Mouse (Mus musculus): ENCODE results near the gene Gatc.
"Not testable (repeated sequence)": the region's sequence is repeated elsewhere in the genome, so short reads cannot be mapped to it uniquely, and the experiment has no call there.

Gene Gatc

DNA sequence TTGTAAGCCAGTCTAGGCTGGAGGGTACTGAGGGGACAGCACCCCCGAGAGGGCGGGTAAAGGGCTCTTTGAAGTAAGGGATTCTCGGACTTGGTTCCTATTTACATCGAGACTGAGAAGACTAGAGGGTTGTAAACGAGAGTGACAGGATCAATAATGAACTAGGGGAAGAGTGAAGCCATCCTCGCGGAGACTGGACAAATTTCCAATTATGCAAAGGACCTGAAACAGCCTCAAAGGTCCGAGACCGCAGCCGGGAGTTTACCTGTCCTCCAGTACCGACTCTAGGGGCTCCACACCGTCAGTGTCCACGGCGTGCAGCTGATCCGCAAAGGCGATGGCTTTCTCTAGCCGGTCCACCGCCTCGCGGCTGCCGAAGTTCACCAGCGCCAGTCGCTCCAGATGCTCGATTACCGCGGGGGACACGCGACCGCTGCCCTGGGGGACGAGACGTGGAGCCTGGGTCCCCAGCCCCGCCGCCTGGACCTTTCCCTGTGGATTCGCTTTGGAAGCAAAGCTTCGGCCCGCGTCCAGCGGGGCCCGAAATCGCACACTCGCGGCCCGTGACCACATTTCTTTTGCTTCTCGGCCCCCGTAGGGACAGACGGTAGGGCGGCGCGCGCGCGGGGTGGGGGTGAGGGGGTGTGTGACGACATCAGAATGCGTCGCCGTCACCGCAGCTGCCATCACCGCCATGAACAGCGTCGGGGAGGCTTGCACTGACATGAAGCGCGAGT, at the start of gene Gatc, which contains the start of gene Triap1:
TSS of gene Gatc (minus strand) at position 602 of the 737 bp plus-strand sequence.
TSS of gene Triap1 (plus strand) at position 649 of the 737 bp plus-strand sequence.
- DNase-seq (ENCODE audit: low read depth, low spot score) = peak; percentile 95

DNA sequence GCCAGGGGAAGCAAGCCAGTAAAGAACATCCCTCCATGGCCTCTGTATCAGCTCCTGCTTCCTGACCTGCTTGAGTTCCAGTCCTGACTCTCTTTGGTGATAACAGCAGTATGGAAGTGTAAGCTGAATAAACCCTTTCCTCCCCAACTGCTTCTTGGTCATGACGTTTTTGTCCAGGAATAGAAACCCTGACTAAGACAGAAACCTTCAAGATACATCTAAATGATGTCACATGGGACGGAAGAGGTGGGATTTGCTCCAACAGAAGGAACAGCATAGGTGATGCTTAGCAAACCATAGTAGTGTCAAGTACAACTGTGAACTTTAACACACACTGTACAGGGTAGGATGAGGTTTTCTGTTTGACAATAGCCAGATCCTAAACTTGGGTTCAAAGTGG, 37.9 kb upstream of the Gatc start:
- DNase-seq (ENCODE audit: low read depth, low spot score) = not testable (repeated sequence)

DNA sequence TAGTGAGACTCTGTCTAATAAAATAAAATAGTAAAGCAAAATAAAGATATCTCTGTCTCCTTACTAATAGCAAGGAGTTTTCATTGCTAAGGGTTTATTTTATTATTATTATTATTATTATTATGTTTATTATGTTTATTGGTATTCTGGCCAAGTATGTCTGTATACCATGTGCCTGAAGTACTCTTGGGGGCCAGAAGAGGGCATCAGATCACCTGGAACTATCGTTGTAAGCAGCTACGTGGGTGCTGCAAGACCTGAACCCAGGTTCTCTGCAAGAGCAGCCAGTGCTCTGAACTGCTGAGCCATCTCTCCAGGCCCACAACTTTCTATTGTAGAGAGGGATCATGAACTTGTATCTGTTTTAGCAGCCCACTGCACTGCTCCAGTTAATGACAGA, 34.5 kb upstream of the Gatc start:
- no peak for DNase-seq (ENCODE audit: low read depth, low spot score)

DNA sequence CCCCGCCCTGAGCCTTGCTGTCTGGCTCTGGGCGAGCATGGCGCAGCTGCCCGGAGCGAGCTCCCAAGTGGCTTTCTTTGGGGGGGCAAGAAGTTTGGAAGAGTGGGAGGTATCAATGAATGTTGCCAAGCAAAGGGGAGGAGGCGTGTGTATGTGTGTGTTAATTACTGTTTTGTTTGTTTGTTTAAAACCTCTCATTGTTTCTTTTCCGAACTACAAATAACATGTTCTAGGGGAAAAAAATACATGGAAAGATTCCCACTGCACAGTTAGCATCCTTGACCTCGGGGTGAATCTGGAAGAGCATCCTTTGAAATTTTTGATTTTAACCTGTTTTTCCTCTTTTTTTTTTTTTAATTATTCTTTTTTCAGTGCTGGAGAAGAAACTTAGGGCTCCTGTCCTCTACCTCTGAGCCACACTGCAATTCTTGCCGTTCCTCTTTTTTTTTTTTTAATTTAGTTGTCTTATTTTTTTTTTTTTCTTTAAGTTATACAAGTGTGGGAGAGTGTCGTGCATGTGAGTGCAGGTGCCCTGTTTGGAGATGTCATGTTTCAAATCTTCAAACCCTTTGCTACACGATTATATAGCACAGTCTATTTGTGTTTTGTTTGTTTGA, 33.3 kb upstream of the Gatc start:
- no peak for DNase-seq (ENCODE audit: low read depth, low spot score)

DNA sequence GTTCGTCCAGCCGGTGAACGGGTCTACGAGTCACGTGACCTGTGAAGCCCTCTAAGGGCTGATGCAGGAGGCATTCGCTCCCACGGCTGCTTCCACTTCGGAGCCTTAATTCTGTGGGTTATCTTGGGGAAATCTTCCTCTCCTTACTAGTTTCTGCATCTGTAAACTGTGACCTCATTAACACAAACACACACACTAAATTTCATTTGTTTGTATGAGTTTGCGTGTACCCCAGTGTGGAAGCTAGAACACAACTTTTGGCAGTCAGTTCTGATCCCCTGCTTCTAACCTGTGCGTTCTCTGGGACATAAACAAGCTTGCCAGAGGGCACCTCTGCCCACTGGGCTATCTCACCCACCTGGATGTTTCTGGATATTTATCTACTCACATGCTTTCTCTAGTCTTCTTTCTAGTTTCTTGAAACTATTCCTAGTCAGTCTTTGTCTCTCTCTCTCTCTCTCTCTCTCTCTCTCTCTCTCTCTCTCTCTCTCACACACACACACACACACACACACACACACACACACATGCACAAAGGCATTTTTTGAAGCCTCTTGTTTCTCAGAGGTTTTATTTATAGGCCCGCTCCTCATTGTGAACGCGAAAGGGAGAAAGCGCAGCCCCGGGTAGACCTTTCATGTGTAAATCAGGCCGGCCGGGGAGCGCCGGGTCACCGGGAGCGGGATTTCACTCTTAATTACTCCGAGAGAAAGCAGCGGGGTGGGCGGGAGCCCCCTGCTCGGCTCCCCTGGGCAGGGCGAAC, 32.6 kb upstream of the Gatc start:
- DNase-seq (ENCODE audit: low read depth, low spot score) = no peak

DNA sequence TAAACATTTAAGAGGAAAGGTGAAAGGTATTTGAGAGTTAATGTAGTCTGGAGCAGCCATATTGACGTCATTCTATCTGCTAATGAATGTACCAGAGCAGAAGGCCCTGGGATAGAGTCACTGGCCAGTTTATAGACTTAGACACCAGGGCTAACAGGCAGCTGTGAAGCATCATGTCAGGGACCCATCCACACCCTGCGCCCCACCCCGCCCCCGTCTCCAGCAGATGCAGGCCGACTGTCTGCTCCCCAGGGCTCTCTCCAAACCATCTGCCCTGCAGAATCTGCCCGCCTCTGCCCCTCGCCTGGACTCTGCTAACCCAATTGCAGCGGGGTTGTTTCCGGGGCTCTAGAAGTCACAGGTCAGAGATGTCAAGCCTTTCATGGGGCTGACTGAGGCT, 30.8 kb upstream of the Gatc start:
- DNase-seq (ENCODE audit: low read depth, low spot score) = no peak

DNA sequence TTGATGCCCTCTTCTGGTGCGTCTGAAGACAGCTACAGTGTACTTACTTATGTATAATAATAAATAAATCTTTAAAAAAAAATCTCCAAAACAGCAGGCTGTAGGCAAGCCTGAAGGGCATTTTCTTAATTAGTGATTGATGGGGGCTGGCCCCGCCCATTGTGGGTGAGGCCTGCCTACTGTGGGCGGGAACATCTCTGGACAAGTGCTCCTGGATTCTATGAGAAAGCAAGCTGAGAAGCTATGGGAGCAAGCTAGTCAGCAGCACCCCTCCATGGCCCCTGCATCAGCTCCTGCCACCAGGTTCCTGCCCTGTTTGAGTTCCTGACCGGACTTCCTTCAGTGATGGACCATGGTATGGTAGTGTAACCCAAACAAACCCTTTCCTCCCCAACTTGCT, 23.8 kb upstream of the Gatc start:
- DNase-seq (ENCODE audit: low read depth, low spot score) = no peak

DNA sequence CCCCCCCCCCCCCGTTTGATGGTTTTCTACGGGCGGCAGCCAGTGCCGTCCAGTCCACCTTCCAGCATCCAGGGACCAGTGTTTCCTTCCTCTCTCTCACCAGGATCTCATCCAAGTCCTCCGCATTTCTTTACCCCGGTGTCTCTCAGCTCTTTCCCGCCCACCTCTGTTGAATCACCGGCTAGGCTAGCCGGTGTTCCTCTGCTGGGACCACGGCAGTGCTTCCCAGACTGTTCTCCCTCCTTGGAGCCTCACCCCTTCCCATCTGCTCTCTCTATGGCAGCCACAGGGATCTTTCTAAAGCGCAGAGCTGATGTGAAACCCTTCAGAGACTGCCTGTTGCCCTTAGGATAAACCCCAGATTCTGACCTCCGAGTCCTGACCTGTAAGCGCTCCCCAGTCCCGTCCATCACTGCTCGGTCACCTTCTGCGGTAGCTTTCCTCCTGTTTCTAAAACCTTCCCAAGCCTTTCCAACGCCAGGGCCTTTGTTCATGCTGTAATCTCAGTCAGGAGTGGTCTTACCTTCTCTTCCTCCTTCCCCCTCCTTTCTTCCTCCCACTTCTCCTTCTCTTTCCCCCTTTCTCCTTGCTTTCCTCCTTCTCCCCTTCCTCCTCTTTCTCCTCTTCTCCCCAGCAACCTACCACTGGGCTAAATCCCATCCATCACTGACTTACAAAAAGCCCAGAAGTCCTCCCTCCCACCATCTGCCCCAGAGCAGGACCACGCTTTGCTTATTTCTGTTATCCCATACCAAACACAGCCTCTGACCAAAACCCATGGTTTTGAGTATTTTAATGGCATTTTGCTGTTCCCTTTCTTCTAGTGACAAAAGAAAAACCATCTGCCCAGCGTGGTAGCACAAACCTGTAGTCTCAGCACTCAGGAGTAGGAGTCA, 22.1 kb upstream of the Gatc start:
- peak; percentile 92 for DNase-seq (ENCODE audit: low read depth, low spot score)

DNA sequence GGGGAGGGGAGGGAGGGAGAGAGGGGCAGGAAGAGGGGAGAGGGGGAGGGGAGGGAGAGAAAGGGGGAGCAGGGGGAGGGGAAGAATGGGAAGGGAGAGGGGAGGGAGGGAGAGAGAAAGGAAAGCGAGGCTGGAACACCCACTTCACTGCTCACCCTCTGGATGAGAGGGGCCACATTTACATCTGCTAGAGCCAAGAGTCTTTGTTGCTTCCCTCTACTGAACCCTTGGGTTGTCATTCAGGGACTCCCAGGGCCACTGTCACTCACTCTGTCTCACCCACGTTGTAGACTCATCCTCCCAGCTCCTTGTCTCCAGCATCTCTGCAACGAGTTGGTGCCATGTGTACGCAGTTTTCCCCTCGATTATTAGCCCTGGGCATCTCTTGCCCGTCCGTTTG, 21.2 kb upstream of the Gatc start:
- peak; percentile 41 for DNase-seq (ENCODE audit: low read depth, low spot score)

DNA sequence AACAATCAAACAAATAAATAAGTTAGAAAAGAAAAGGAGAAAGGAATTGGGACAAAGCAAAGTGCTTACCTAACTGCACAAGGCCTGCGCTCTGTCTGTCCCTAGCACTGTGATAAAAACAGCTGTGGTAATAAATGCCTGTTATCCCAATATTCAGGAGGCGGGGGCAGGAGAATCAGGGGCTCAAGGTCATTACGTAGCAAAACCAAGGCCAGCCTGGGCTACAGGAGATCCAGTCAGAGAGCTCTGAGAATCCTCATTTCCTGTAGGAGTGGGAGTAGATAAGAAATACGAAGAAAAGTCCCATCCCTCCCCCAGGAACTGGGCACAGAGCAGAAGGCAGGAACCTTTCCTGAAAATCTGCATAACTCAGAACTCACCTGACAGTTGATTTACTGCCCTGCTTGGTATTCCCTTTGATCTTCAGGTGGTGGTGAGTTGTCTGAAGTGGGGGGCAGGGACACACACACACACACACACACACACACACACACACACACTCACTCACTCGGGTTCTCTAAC, 18.9 kb upstream of the Gatc start:
- DNase-seq (ENCODE audit: low read depth, low spot score) = no peak

DNA sequence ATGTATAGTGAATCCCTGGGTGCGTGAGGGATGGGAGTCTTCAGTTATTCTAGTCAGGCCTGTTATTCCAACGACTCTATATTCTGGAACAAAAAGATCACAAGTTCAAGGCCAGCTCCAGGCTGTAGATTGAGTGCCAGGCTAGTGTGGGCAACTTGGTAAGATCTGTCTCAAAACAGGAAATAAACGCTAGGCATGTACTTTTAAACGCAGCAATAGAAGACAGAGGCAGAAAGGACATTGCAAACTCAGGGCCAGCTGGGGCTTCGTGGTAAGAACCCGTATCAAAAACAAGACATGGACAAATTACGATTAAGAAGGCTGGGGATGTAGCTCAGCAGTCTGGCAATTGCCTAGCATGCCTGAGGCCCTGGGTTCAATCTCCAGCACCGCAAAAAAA, 18.5 kb upstream of the Gatc start:
- DNase-seq (ENCODE audit: low read depth, low spot score) = no peak

DNA sequence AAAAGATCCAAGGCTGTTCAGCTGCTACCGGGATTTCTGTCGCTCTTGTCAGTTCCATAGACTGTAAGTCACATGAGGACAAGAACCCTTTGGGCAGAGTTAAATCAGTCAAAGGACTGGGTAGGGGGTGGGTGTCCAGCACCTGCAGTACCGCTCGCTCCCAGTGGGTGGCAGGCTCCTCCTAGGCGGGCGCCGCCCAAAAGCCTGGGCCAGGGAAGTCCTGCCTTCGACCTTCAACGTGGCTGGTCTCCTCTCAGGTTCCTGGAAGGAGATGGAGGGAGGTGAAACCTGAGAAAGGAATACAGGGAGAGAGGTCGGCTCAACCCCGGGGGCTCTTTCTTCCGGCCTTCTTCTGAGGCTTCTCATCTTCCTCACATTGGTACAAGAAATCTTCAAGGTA, 17.9 kb upstream of the Gatc start:
- peak; percentile 78 for DNase-seq (ENCODE audit: low read depth, low spot score)

DNA sequence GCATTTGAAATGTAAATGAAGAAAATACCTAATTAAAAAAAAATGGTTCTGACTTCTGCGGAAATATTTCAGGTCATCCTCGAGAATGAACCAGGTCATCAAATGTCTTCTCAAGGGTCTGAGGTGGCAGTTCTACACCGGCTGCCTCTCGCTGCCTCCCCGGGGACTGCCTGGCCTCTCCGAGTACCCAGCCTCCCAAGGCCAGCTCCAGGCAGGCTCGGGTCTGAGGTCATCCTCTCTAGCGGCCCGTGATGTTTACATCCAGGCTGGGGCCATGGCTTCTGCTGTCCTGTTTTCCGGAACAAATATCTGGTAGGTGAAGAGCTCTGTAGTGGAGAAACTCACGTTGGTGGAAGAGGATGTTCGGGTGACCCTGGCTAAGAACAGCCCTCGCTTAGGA, 14.1 kb upstream of the Gatc start:
- no peak for DNase-seq (ENCODE audit: low read depth, low spot score)

DNA sequence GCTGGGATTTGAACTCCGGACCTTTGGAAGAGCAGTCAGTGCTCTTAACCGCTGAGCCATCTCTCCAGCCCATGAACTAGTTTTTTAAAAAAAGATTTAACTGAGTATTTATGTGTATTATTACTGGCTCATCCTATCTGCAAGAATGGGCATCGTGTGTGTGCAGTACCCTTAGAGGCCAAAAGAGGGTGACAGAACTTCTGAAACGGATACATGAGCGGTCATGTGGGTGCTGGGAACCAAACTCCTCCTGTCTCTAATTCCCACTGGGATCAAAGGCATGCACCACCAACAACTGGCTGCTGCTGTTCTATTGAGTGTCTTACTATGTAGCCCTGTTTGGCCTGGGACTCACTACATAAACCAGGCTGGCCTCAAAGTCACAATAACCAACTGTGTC, 10.4 kb upstream of the Gatc start:
- DNase-seq (ENCODE audit: low read depth, low spot score) = no peak

DNA sequence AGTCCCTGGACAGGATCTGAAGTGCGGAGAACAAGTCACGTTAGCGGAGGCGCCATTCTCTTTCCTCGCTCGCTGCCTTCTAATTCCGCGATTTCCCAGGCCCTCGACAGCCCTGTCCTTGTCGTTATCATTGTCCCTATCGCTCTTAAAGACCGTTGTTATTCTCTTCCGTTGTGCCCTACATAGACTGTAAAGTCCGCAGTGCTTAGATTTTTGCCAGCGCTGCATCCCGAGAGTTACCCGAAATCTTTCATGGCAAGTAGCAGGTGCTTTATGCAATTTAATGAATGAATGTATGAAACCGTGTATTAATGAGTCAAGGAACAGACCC, 8.2 kb upstream of the Gatc start:
- no peak for DNase-seq (ENCODE audit: low read depth, low spot score)

DNA sequence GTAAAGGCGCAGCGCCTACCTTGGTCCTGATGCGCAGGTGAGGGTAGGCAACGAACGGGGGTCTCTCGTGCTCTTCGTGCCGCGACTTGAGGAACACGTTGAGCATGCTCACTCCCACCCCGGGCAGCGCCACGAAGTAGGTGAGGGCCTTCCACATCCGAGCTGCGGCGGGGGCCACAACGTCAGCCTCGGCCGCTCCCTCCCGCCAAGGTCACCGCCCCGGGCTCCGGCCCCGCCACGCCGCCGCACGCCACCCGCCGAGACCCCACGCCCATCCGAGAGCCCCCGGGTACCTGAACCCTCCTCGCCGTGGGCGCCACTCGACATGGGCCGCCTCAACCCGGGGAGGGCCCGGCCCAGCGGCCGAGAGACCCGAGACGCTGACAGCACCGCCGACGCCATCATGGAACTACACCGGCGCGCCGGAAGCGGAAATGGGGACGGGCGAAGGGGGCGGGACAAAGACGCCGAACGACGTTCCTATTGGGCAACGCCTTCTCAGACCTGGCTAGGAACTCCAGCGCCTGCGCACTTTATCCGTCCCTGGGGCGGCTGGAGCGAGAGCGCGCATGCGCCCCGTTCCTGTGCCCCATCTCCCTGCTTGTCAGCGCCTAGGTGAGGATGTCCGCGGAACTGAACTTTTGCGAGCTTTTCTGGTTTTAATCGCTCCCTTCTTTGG, 7.7 kb upstream of the Gatc start, which contains the start of gene Cox6a1:
TSS of gene Cox6a1 (minus strand) at position 436 of the 679 bp plus-strand sequence.
- DNase-seq (ENCODE audit: low read depth, low spot score) = peak; percentile 99

DNA sequence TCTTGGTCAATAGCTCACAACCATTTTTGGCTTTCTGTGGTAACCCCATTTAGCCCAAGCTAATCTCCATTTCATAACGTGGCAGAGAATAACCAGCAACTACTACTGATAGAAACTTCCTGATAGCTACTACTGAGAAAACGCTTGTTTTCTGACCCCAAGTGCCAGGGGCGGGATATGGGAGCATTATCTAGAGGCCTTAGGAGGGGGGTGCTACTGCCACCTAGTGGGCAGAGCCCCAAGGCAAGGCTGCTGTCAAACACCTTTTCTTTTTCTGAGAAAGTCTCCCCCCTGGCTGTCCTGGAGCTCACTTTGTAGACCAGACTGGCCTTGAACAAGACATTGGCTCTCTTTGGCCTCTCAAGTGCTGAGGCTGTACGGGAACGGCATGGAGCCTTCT, 6.6 kb upstream of the Gatc start:
- peak; percentile 90 for DNase-seq (ENCODE audit: low read depth, low spot score)

DNA sequence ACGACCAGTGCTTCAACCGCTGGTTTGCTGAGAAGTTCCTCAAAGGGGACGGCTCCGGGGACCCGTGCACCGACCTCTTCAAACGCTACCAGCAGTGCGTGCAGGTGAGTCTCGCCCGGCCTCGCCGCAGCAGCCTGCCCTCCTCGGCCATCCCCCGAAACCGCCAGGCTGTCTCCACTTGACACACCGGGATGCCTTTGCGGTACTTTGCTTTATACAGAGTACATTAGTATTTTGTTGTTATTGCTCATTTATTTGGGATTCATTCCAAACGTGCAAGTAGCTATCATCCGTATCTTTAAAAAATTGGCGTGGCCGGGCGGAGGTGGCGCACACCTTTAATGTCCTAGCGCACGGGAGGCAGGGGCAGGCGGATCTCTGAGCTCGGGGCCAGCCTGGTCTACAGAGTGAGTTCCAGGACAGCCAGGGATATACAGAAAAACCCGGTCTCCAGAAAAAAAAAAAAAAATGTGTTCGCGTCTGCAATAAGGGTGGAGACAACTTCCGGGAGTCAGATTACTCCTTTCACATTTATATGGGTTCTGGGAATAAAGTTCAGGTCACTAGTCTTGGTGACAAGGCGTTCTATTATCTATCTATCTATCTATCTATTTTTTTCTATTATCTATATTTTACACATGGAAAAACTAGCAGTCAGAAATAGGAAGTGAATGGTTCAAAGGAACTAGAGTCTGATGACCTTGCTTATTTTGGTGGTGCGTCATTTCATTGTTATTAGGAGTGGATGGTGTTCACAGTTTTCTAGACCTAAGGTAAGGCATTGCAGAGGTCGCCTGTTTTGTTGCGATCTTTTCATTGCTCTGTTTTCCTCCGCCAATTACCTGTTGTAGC, 562 bp upstream of the Gatc start:
- no peak for DNase-seq (ENCODE audit: low read depth, low spot score)

DNA sequence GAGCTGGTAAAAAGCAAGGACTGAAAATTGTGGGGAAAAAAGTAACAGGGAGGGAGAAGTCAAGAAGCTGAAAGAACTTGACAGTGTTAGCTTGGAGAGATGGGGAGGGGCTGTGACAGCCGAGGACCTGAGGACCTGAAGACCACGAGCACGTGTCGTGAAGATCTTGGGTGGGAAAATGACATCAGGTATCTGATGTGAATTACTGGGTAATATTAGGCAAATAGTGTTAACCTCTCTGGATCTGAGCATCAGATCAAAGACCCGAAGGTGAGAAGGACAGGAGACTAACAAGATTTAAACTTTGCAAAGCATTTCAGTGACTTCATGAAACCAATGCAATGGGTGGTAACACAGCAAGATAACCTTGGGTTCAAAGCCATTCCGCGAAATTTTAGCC, 971 bp downstream of the Gatc start:
- DNase-seq (ENCODE audit: low read depth, low spot score) = no peak

DNA sequence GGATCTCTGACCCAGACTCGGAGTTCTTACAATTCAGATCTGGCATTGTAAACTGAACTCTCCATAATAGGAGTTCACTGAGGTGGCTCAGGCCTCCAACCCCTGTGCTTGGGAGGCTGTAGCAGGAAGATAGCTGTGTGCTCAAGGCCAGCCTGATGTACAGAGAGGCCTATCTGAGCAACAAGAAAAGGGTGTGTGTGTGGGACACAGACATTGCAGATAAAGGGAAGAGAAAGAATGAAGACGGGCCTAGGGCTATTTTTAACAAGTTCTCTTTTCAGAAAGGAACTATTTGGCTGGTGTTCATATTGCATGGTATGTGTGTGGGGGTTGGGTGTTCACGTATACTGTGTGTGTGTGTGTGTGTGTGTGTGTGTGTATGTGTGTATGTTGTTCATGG, 7.4 kb downstream of the Gatc start:
- DNase-seq (ENCODE audit: low read depth, low spot score) = peak; percentile 14

Data from brain, adult 2 months (tissue).